Mouse (Mus musculus) heart, adult 2 months (tissue): ENCODE measurements at regions not wholly inside any gene's neighbourhood (a gene's known extent, or its start where the extent isn't known, plus 50 kb on each side); places are given as distances from the start of the nearest gene placed in this dataset.

Experiments used
- DNase-seq, 2 experiments: peaks; one replicate each; pipeline ENCODE4 v3.0.0; 2021
- H3K27ac ChIP-seq: fragments of 200-600 bp; 2 replicates; pipeline ENCODE4 v1.8.1; 2022
- H3K27me3 ChIP-seq: fragments of 200-500 bp; 2 replicates; pipeline ENCODE4 v1.6.1; 2012; ENCODE audit warnings: mild to moderate bottlenecking, low read length, inconsistent platforms, mixed read lengths; ENCODE audit not compliant: control insufficient read depth, insufficient read depth
- H3K36me3 ChIP-seq: fragments of 200-500 bp; 2 replicates; pipeline ENCODE4 v1.6.1; 2012; ENCODE audit warnings: low read length, inconsistent platforms; ENCODE audit not compliant: control insufficient read depth, insufficient read depth
- H3K4me1 ChIP-seq: fragments of 200-500 bp; 2 replicates; pipeline ENCODE4 v1.6.1; 2011; ENCODE audit warnings: low read length; ENCODE audit not compliant: control insufficient read depth, insufficient read depth
- H3K4me3 ChIP-seq: fragments of 200-600 bp; 2 replicates; pipeline ENCODE4 v1.8.1; 2022
- H3K79me2 ChIP-seq: fragments of 200-500 bp; replicated peaks from 2 replicates; pipeline ENCODE4 v1.6.1; 2012; ENCODE audit warnings: mild to moderate bottlenecking, inconsistent platforms, low read length, moderate library complexity, mixed read lengths; ENCODE audit not compliant: control insufficient read depth, insufficient read depth
- H3K9ac ChIP-seq: fragments of 200-500 bp; 2 replicates; pipeline ENCODE4 v1.6.1; 2012; ENCODE audit warnings: low read depth, mild to moderate bottlenecking, control low read depth, inconsistent platforms, low read length, mixed read lengths
- CTCF ChIP-seq: fragments of 200-600 bp; IDR thresholded peaks from 2 replicates; pipeline ENCODE4 v1.8.1; 2022; ENCODE audit warnings: antibody characterized with exemption, mild to moderate bottlenecking, moderate library complexity
- EP300 ChIP-seq: fragments of 200-500 bp; IDR thresholded peaks from 2 replicates; pipeline ENCODE4 v1.6.1; 2011; ENCODE audit warnings: low read depth, low read length, control low read depth; ENCODE audit not compliant: insufficient read depth
- POLR2A ChIP-seq: fragments of 200-500 bp; IDR thresholded peaks from 2 replicates; pipeline ENCODE4 v1.6.1; 2011; ENCODE audit warnings: mild to moderate bottlenecking, low read depth, low read length, control low read depth; ENCODE audit not compliant: insufficient read depth
- WGBS: fragments of 180-500 bp; shearing (Covaris S2); methylation state at CpG from one replicate; pipeline ENCODE4 v1.1.7; 2018; 5-methylcytosine and 5-hydroxymethylcytosine counted together
- intact Hi-C: fragments of 180-260 bp; cut with DNase I; formaldehyde crosslinking; loops from one replicate; pipeline ENCODE4 v1.15.1; 2025

GRCm38 (mm10) chr9:94467846-94468245, 70.0 kb downstream of the 1190002N15Rik start:
- WGBS: 88% methylated on average over 3 of the region's 3 CpGs
- TF ChIP-seq CTCF (no peak), POLR2A (no peak), EP300 (no peak)
- Histone ChIP-seq H3K9ac (no peak overlapping the region), H3K36me3 (no peaks in the 10 kb centered on the region), H3K4me3 (no peak overlapping the region), H3K27ac (no peak overlapping the region), H3K79me2 (no peaks in the 10 kb centered on the region), H3K27me3 (no peaks in the 10 kb centered on the region), H3K4me1 (no peaks in the 10 kb centered on the region)
- intact Hi-C loops: no loop called here
- DNase-seq: no peak

- no peaks in the 10 kb centered on the region for H3K79me2 ChIP-seq
- no peaks in the 10 kb centered on the region for H3K4me1 ChIP-seq
- H3K27me3 ChIP-seq: no peaks in the 10 kb centered on the region
- DNase-seq: peak in 1 of 2 experiments; percentile 51
- H3K4me3 ChIP-seq: no peak overlapping the region
- WGBS: 68% methylated on average over 6 of the region's 6 CpGs
- no peaks in the 10 kb centered on the region for H3K36me3 ChIP-seq
- intact Hi-C loops: no loop called here
- TF ChIP-seq POLR2A (no peak), CTCF (no peak), EP300 (no peak)
- no peak overlapping the region for H3K27ac ChIP-seq
- no peak overlapping the region for H3K9ac ChIP-seq
These were observed 81.8 kb downstream of the 1190002N15Rik start for GRCm38 (mm10) chr9:94456085-94456531.

- WGBS: 69% methylated on average over 7 of the region's 7 CpGs
- no peak overlapping the region for H3K27ac ChIP-seq
- H3K27me3 ChIP-seq: no peaks in the 10 kb centered on the region
- DNase-seq: no peak
- H3K36me3 ChIP-seq: no peaks in the 10 kb centered on the region
- H3K4me1 ChIP-seq: no peaks in the 10 kb centered on the region
- no peak overlapping the region for H3K4me3 ChIP-seq
- no peaks in the 10 kb centered on the region for H3K79me2 ChIP-seq
- TF ChIP-seq CTCF: no peak
- TF ChIP-seq POLR2A: no peak
- TF ChIP-seq EP300: no peak
- no peak overlapping the region for H3K9ac ChIP-seq
- intact Hi-C loops: no loop called here
These were observed 82.4 kb downstream of the 1190002N15Rik start for GRCm38 (mm10) chr9:94455466-94455865.

GRCm38 (mm10) chr9:94449911-94450310, 88.0 kb downstream of the 1190002N15Rik start:
- intact Hi-C loops: no loop called here
- WGBS: 70% methylated on average over 8 of the region's 8 CpGs

GRCm38 (mm10) chr9:94446182-94446763, 91.6 kb downstream of the 1190002N15Rik start:
- 63% methylated on average over 8 of the region's 8 CpGs for WGBS
- TF ChIP-seq CTCF: no peak
- no peak for TF ChIP-seq EP300
- no peak for TF ChIP-seq POLR2A
- intact Hi-C loops: no loop called here
- Histone ChIP-seq H3K9ac (no peak overlapping the region), H3K27ac (no peak overlapping the region), H3K79me2 (no peaks in the 10 kb centered on the region), H3K27me3 (no peaks in the 10 kb centered on the region), H3K4me3 (no peak overlapping the region), H3K4me1 (no peaks in the 10 kb centered on the region), H3K36me3 (no peaks in the 10 kb centered on the region)
- no peak for DNase-seq

More at GRCm38 (mm10) chr9:94449911-94450310, 88.0 kb downstream of the 1190002N15Rik start:
- H3K27ac ChIP-seq: no peak overlapping the region
- H3K9ac ChIP-seq: no peak overlapping the region
- H3K4me1 ChIP-seq: no peaks in the 10 kb centered on the region
- no peaks in the 10 kb centered on the region for H3K36me3 ChIP-seq
- H3K79me2 ChIP-seq: no peaks in the 10 kb centered on the region
- H3K4me3 ChIP-seq: no peak overlapping the region
- H3K27me3 ChIP-seq: no peaks in the 10 kb centered on the region
- no peak for DNase-seq
- TF ChIP-seq EP300: no peak
- TF ChIP-seq POLR2A: no peak
- no peak for TF ChIP-seq CTCF

GRCm38 (mm10) chr9:94444140-94444789, 93.6 kb downstream of the 1190002N15Rik start:
- Histone ChIP-seq H3K27me3 (no peaks in the 10 kb centered on the region), H3K79me2 (no peaks in the 10 kb centered on the region), H3K4me3 (no peak overlapping the region), H3K36me3 (no peaks in the 10 kb centered on the region), H3K9ac (no peak overlapping the region), H3K27ac (no peak overlapping the region), H3K4me1 (no peaks in the 10 kb centered on the region)
- WGBS: 74% methylated on average over 5 of the region's 5 CpGs
- TF ChIP-seq EP300: no peak
- TF ChIP-seq CTCF: no peak
- no peak for TF ChIP-seq POLR2A
- DNase-seq: no peak
- intact Hi-C loops: no loop called here
